ENCODE assay signal across 7 mouse cellular contexts in the genomic region with DNA sequence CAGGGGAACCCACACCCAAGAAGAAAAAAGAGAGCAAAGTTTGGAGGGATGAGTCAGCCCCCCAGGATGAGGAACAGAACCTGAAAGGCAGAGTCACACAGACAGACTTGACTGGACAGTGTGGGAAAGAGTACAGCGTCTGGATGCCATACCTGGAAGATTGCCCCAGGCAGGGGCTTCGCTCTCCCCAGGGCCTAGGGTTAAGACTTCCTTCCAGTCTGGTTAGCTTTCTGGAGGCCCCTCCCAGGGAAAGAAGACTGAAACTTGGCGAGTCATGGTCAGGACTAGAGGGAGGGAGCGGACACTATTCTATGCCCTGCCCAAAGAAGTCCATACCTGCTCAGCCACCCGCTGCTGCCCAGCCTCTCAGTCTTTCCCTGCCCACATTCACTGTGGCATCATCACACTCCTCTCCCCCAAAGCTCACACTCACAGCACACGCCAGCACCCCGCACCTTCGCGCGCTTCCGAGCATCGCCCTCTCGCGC. TPM values are rescaled to one million over a fixed set of nuclear protein-coding genes. Genes with fewer than 3 reads are reported as not detected.
DNase-seq lines count a peak whose midpoint lies in the region; ATAC-seq and TF ChIP-seq lines count a peak whose summit lies in the region.

No protein-coding gene starts in this region.

- H3K4me3 ChIP-seq in left cerebral cortex, adult 2 months: peak overlapping the region; percentile 59
- peak overlapping the region; percentile 73 for H3K4me3 ChIP-seq in forebrain, embryonic 11.5 days (ENCODE audit: low read depth, low read length)
- H3K4me3 ChIP-seq in limb, embryonic 11.5 days (ENCODE audit: low read depth, low read length): peak overlapping the region; percentile 65
- peak overlapping the region; percentile 67 for H3K4me3 ChIP-seq in neural tube, embryonic 15.5 days (replicated peaks)

- H3K9ac ChIP-seq in forebrain, embryonic 11.5 days (ENCODE audit: low read length): peak overlapping the region; percentile 82
- H3K9ac ChIP-seq in limb, embryonic 11.5 days (ENCODE audit: low read length): peak overlapping the region; percentile 67; the same call in 1 of the 2 replicates
- H3K9ac ChIP-seq in neural tube, embryonic 15.5 days (replicated peaks): peak overlapping the region; percentile 81

- whole genome bisulfite sequencing in forebrain, embryonic 11.5 days: 13% methylated on average over 14 of the region's 14 CpGs
- WGBS in limb, embryonic 11.5 days: 12% methylated on average over 14 of the region's 14 CpGs
- 10% methylated on average over 14 of the region's 14 CpGs for WGBS in neural tube, embryonic 15.5 days

- ATAC-seq in forebrain, embryonic 11.5 days (replicated peaks; ENCODE audit: low FRiP score): peak; percentile 24
- no peak for ATAC-seq in limb, embryonic 11.5 days (ENCODE audit: insufficient number of reproducible peaks, low FRiP score, low TSS enrichment, low read depth)
- no peak; the same call in 1 of the 2 replicates for ATAC-seq in neural tube, embryonic 15.5 days (ENCODE audit: low FRiP score)

- TF ChIP-seq CTCF in left cerebral cortex, adult 2 months (IDR thresholded peaks at IDR 0.05): no peak

- intact Hi-C loops in left cerebral cortex, adult 2 months (cut with DNase I): loop anchor here (2.0 kb wide), 3 partner anchors 26 to 50 kb away; a partner anchor contains a TSS
- intact Hi-C loops in left cerebral cortex, postnatal 14 days (cut with DNase I): no loop called here

- no peaks in the 10 kb centered on the region for H3K9me3 ChIP-seq in forebrain, embryonic 11.5 days (ENCODE audit: control insufficient read depth, low read length)
- H3K9me3 ChIP-seq in limb, embryonic 11.5 days (ENCODE audit: control insufficient read depth, low read length): no peaks in the 10 kb centered on the region; the same call in 1 of the 2 replicates
- no peaks in the 10 kb centered on the region for H3K9me3 ChIP-seq in neural tube, embryonic 15.5 days (replicated peaks)

- H3K36me3 ChIP-seq in forebrain, embryonic 11.5 days (ENCODE audit: control insufficient read depth, insufficient read depth, low read length): no peaks in the 10 kb centered on the region
- H3K36me3 ChIP-seq in limb, embryonic 11.5 days (ENCODE audit: control insufficient read depth, insufficient read depth, low read length): no peaks in the 10 kb centered on the region
- no peaks in the 10 kb centered on the region for H3K36me3 ChIP-seq in neural tube, embryonic 15.5 days

- DNase-seq in left cerebral cortex, adult 2 months (ENCODE audit: extremely low spot score in 1 of 2, low spot score in 2 of 2): no peak
- DNase-seq in left cerebral cortex, postnatal 14 days (ENCODE audit: low spot score in 2 of 2): no peak
- DNase-seq in forebrain, embryonic 11.5 days (ENCODE audit: low spot score): no peak
- DNase-seq in limb, embryonic 11.5 days (ENCODE audit: low spot score): peak; percentile 30
- DNase-seq in adrenal gland, adult 8-10 months: no peak
- DNase-seq in spleen, adult 12 weeks (ENCODE audit: low spot score): no peak

- peak overlapping the region; percentile 97 for H3K27ac ChIP-seq in left cerebral cortex, adult 2 months
- no peak overlapping the region for H3K27ac ChIP-seq in forebrain, embryonic 11.5 days (ENCODE audit: low read depth, low read length)
- no peak overlapping the region for H3K27ac ChIP-seq in limb, embryonic 11.5 days (replicated peaks; ENCODE audit: low read depth, low read length)
- H3K27ac ChIP-seq in neural tube, embryonic 15.5 days (replicated peaks): peak overlapping the region; percentile 89

- peak overlapping the region; percentile 83 for H3K4me2 ChIP-seq in forebrain, embryonic 11.5 days (ENCODE audit: low read depth, low read length, severe bottlenecking)
- H3K4me2 ChIP-seq in limb, embryonic 11.5 days (ENCODE audit: low read depth, severe bottlenecking): peak overlapping the region; percentile 91
- H3K4me2 ChIP-seq in neural tube, embryonic 15.5 days: peak overlapping the region; percentile 77

- no peaks in the 10 kb centered on the region; the same call in 1 of the 2 replicates for H3K27me3 ChIP-seq in forebrain, embryonic 11.5 days (ENCODE audit: control insufficient read depth, insufficient read depth, low read length)
- H3K27me3 ChIP-seq in limb, embryonic 11.5 days (ENCODE audit: control insufficient read depth, insufficient read depth, low read length): peaks cover 5% of the 10 kb centered on the region; the same call in 1 of the 2 replicates
- no peaks in the 10 kb centered on the region for H3K27me3 ChIP-seq in neural tube, embryonic 15.5 days (replicated peaks)

- H3K4me1 ChIP-seq in forebrain, embryonic 11.5 days (replicated peaks; ENCODE audit: control insufficient read depth, insufficient read depth, low read length): peaks cover 10% of the 10 kb centered on the region; the same call in 1 of the 2 replicates
- peaks cover 5% of the 10 kb centered on the region for H3K4me1 ChIP-seq in limb, embryonic 11.5 days (ENCODE audit: control insufficient read depth, insufficient read depth, low read length)
- peaks cover 57% of the 10 kb centered on the region for H3K4me1 ChIP-seq in neural tube, embryonic 15.5 days

RNA-seq across cellular contexts. Expression of a gene that starts 0.8 kb away (rescaled TPM):
- total RNA-seq in left cerebral cortex, adult 2 months (2021): 100 to 1,000 TPM; 213 to 219 TPM
- total RNA-seq in left cerebral cortex, postnatal 14 days (2021): 100 to 1,000 TPM; 282 to 289 TPM
- polyA plus RNA-seq in forebrain, embryonic 11.5 days (2014; fragmentation: Nextera tagmentation; extraction: Ambion mirVana): 7.1 and 8.9 TPM in 2 replicates
- 1.9 and 2.2 TPM in 2 replicates for polyA plus RNA-seq in limb, embryonic 11.5 days (2014; fragmentation: Nextera tagmentation; extraction: Ambion mirVana)
- 67.2 and 90.6 TPM in 2 replicates for polyA plus RNA-seq in neural tube, embryonic 15.5 days (2015; fragmentation: Nextera tagmentation; extraction: Ambion mirVana)
- total RNA-seq in adrenal gland, adult 8-10 months (2022): 1 to 10 TPM; 3.1 to 4.7 (median 4.1) TPM

RNA-seq across cellular contexts. Expression of a gene that starts 18.7 kb away (rescaled TPM):
- 1 to 10 TPM; 1.0 to 1.1 TPM for total RNA-seq in left cerebral cortex, adult 2 months (2021)
- total RNA-seq in left cerebral cortex, postnatal 14 days (2021): 1 to 10 TPM in 1 of 2 experiments, under 1 TPM in 1; 0.30 to 1.3 TPM
- polyA plus RNA-seq in forebrain, embryonic 11.5 days (2014; fragmentation: Nextera tagmentation; extraction: Ambion mirVana): 1.1 and 1.2 TPM in 2 replicates
- polyA plus RNA-seq in limb, embryonic 11.5 days (2014; fragmentation: Nextera tagmentation; extraction: Ambion mirVana): 2.1 and 2.3 TPM in 2 replicates
- polyA plus RNA-seq in neural tube, embryonic 15.5 days (2015; fragmentation: Nextera tagmentation; extraction: Ambion mirVana): 1.7 and 4.6 TPM in 2 replicates
- 10 to 100 TPM in 3 of 4 experiments, 1 to 10 TPM in 1; 9.6 to 19.2 (median 10.2) TPM for total RNA-seq in adrenal gland, adult 8-10 months (2022)

RNA-seq across cellular contexts. Expression of a gene that starts 25.8 kb away (rescaled TPM):
- total RNA-seq in left cerebral cortex, adult 2 months (2021): 10 to 100 TPM; 45.9 to 46.0 TPM
- total RNA-seq in left cerebral cortex, postnatal 14 days (2021): 10 to 100 TPM; 53.7 to 53.8 TPM
- polyA plus RNA-seq in forebrain, embryonic 11.5 days (2014; fragmentation: Nextera tagmentation; extraction: Ambion mirVana): 109 and 114 TPM in 2 replicates
- 65.6 and 75.7 TPM in 2 replicates for polyA plus RNA-seq in limb, embryonic 11.5 days (2014; fragmentation: Nextera tagmentation; extraction: Ambion mirVana)
- 215 and 282 TPM in 2 replicates for polyA plus RNA-seq in neural tube, embryonic 15.5 days (2015; fragmentation: Nextera tagmentation; extraction: Ambion mirVana)
- 1 to 10 TPM; 4.9 to 7.3 (median 5.6) TPM for total RNA-seq in adrenal gland, adult 8-10 months (2022)

RNA-seq across cellular contexts. Expression of a gene that starts 28.9 kb away (rescaled TPM):
- total RNA-seq in left cerebral cortex, adult 2 months (2021): under 1 TPM in 1 of 2 experiments, not detected in 1; 0.77 TPM
- total RNA-seq in left cerebral cortex, postnatal 14 days (2021): under 1 TPM in 1 of 2 experiments, not detected in 1; 0.19 TPM
- not detected in 2 replicates for polyA plus RNA-seq in forebrain, embryonic 11.5 days (2014; fragmentation: Nextera tagmentation; extraction: Ambion mirVana)
- not detected in 2 replicates for polyA plus RNA-seq in limb, embryonic 11.5 days (2014; fragmentation: Nextera tagmentation; extraction: Ambion mirVana)
- polyA plus RNA-seq in neural tube, embryonic 15.5 days (2015; fragmentation: Nextera tagmentation; extraction: Ambion mirVana): not detected in 2 replicates
- total RNA-seq in adrenal gland, adult 8-10 months (2022): not detected

RNA-seq across cellular contexts. Expression of a gene that starts 31.2 kb away (rescaled TPM):
- total RNA-seq in left cerebral cortex, adult 2 months (2021): not detected
- total RNA-seq in left cerebral cortex, postnatal 14 days (2021): not detected
- 0.96 and 1.3 TPM in 2 replicates for polyA plus RNA-seq in forebrain, embryonic 11.5 days (2014; fragmentation: Nextera tagmentation; extraction: Ambion mirVana)
- polyA plus RNA-seq in limb, embryonic 11.5 days (2014; fragmentation: Nextera tagmentation; extraction: Ambion mirVana): 0.48 and 0.52 TPM in 2 replicates
- 0.98 and 1.2 TPM in 2 replicates for polyA plus RNA-seq in neural tube, embryonic 15.5 days (2015; fragmentation: Nextera tagmentation; extraction: Ambion mirVana)
- total RNA-seq in adrenal gland, adult 8-10 months (2022): not detected

Comparison
In these comparisons a context has a peak if more than half of its experiments do, and no peak if none do; other contexts are left out.
1. H3K27ac ChIP-seq: peak in left cerebral cortex, adult 2 months (single experiment) and neural tube, embryonic 15.5 days (single experiment); none in forebrain, embryonic 11.5 days (single experiment) and limb, embryonic 11.5 days (single experiment).
2. RNA of a gene that starts 0.8 kb away (total RNA-seq): 282 to 289 TPM in left cerebral cortex, postnatal 14 days and 213 to 219 TPM in left cerebral cortex, adult 2 months; 3.1 to 4.7 TPM in adrenal gland, adult 8-10 months; every median in the first group is over 10 times any median in the second.
3. RNA of a gene that starts 18.7 kb away (total RNA-seq): 9.6 to 19.2 TPM in adrenal gland, adult 8-10 months; 0.30 to 1.3 TPM in left cerebral cortex, postnatal 14 days and 1.0 to 1.1 TPM in left cerebral cortex, adult 2 months; every median in the first group is over 4 times any median in the second.
4. RNA of a gene that starts 25.8 kb away (total RNA-seq): 53.7 to 53.8 TPM in left cerebral cortex, postnatal 14 days and 45.9 to 46.0 TPM in left cerebral cortex, adult 2 months; 4.9 to 7.3 TPM in adrenal gland, adult 8-10 months; every median in the first group is over 4 times any median in the second.
5. Peak in every context shown above with its lines, with median percentiles within 50 percentile points of each other: H3K4me3 ChIP-seq, H3K4me2 ChIP-seq and H3K9ac ChIP-seq.